Mouse (Mus musculus) MEL (cell line): ENCODE results near the gene Vipr2.

Experiments
- CTCF ChIP-seq, 3 experiments: IDR thresholded peaks in 2 of 3; conservative IDR thresholded peaks in 1 of 3; 2 replicates each; pipeline ENCODE4 v1.5.1; 2011 to 2012; ENCODE audit warnings: low read length in 3 of 3, low read depth in 2 of 3, mild to moderate bottlenecking in 2 of 3, improper control_type of control experiment in 1 of 3, inconsistent platforms in 1 of 3, mixed read lengths in 1 of 3, moderate library complexity in 1 of 3; ENCODE audit not compliant: control insufficient read depth in 1 of 3, insufficient read depth in 1 of 3, poor library complexity in 1 of 3, severe bottlenecking in 1 of 3
- MEF2A ChIP-seq: IDR thresholded peaks from 2 replicates; pipeline ENCODE4 v1.6.1; 2014; ENCODE audit warnings: low read depth, mild to moderate bottlenecking, inconsistent platforms, low read length, improper control_type of control experiment; ENCODE audit not compliant: poor library complexity, insufficient replicate concordance, severe bottlenecking; ENCODE audit errors: extremely low read depth
- POLR2A ChIP-seq, 2 experiments: IDR thresholded peaks; 2 replicates each; pipeline ENCODE4 v1.6.1; 2011 to 2012; ENCODE audit warnings: low read length in 2 of 2, mild to moderate bottlenecking in 2 of 2, control low read depth in 1 of 2, improper control_type of control experiment in 1 of 2, low read depth in 1 of 2, moderate library complexity in 1 of 2; ENCODE audit not compliant: control insufficient read depth in 1 of 2, insufficient read depth in 1 of 2, poor library complexity in 1 of 2
- ZMIZ1 ChIP-seq: IDR thresholded peaks from 2 replicates; pipeline ENCODE4 v1.6.1; 2012; ENCODE audit warnings: low read depth, mild to moderate bottlenecking, inconsistent platforms, low read length, improper control_type of control experiment, moderate library complexity

GRCm38 (mm10) chr12:116145246-116145645 lies 67.7 kb downstream of the Vipr2 start:
- TF ChIP-seq CTCF (IDR thresholded peaks at IDR 0.05 in 2 of 3, conservative IDR thresholded peaks at IDR 0.05 in 1 of 3; ENCODE audit: control insufficient read depth in 1 of 3, insufficient read depth in 1 of 3, low read depth in 2 of 3, low read length in 3 of 3, poor library complexity in 1 of 3, severe bottlenecking in 1 of 3) (no peak), POLR2A (IDR thresholded peaks at IDR 0.05; ENCODE audit: control insufficient read depth in 1 of 2, insufficient read depth in 1 of 2, low read depth in 1 of 2, low read length in 2 of 2, poor library complexity in 1 of 2) (no peak), ZMIZ1 (no peak), MEF2A (no peak)
